Comparison of ENCODE assay signal across 8 mouse cellular contexts in genomic region chr2:154373961-154374632, GRCm38 (mm10). TPM values are rescaled to one million over a fixed set of nuclear protein-coding genes. Genes with fewer than 3 reads are reported as not detected.
DNase-seq lines count a peak whose midpoint lies in the region; ATAC-seq and TF ChIP-seq lines count a peak whose summit lies in the region.

No protein-coding gene starts in this region.

- H3K27me3 ChIP-seq in hindbrain, embryonic 10.5 days (ENCODE audit: insufficient read depth, poor library complexity, severe bottlenecking), result no peaks in the 10 kb centered on the region
- no peaks in the 10 kb centered on the region for H3K27me3 ChIP-seq in hindbrain, embryonic 12.5 days
- H3K27me3 ChIP-seq in CH12.LX (replicated peaks), result no peaks in the 10 kb centered on the region

- H3K36me3 ChIP-seq in hindbrain, embryonic 10.5 days, result peaks cover 5% of the 10 kb centered on the region; the same call in 1 of the 2 replicates
- no peaks in the 10 kb centered on the region for H3K36me3 ChIP-seq in hindbrain, embryonic 12.5 days
- H3K36me3 ChIP-seq in CH12.LX (replicated peaks in 1 of 2; ENCODE audit: control insufficient read depth in 1 of 2, insufficient read depth in 1 of 2, low read length in 1 of 2), result peaks cover 3 to 19% of the 10 kb centered on the region in 2 experiments

- H3K9me3 ChIP-seq in hindbrain, embryonic 10.5 days, result no peaks in the 10 kb centered on the region
- no peaks in the 10 kb centered on the region for H3K9me3 ChIP-seq in hindbrain, embryonic 12.5 days (replicated peaks)
- H3K9me3 ChIP-seq in CH12.LX (replicated peaks; ENCODE audit: low read length), result no peaks in the 10 kb centered on the region

- no peak overlapping the region for H3K27ac ChIP-seq in hindbrain, embryonic 10.5 days
- no peak overlapping the region for H3K27ac ChIP-seq in hindbrain, embryonic 12.5 days
- no peak overlapping the region for H3K27ac ChIP-seq in CH12.LX (ENCODE audit: insufficient read depth, low read depth)
- H3K27ac ChIP-seq in brown adipose tissue, adult 24 weeks (replicated peaks; ENCODE audit: low read depth, low read length), result peak overlapping the region; percentile 90

- H3K4me1 ChIP-seq in hindbrain, embryonic 10.5 days (replicated peaks), result peaks cover 10% of the 10 kb centered on the region; the same call in 1 of the 2 replicates
- peaks cover 3% of the 10 kb centered on the region; the same call in 1 of the 2 replicates for H3K4me1 ChIP-seq in hindbrain, embryonic 12.5 days
- peaks cover 18 to 66% of the 10 kb centered on the region in 2 experiments for H3K4me1 ChIP-seq in CH12.LX (ENCODE audit: control insufficient read depth in 1 of 2, insufficient read depth in 2 of 2)
- peaks cover 21% of the 10 kb centered on the region for H3K4me1 ChIP-seq in brown adipose tissue, adult 24 weeks (ENCODE audit: control insufficient read depth, insufficient read depth, insufficient read length, low read length)

- no peak for TF ChIP-seq POLR2A in CH12.LX (IDR thresholded peaks at IDR 0.05; ENCODE audit: low read depth, low read length)

- no peak overlapping the region for H3K4me2 ChIP-seq in hindbrain, embryonic 12.5 days (replicated peaks)
- no peak overlapping the region for H3K4me2 ChIP-seq in CH12.LX (ENCODE audit: insufficient read depth, low read depth, poor library complexity, severe bottlenecking)

- TF ChIP-seq CTCF in CH12.LX (conservative IDR thresholded peaks at IDR 0.05 in 1 of 2, IDR thresholded peaks at IDR 0.05 in 1 of 2; ENCODE audit: low read depth in 2 of 2, low read length in 2 of 2), result peak; percentile 46 to 83

- dilution Hi-C loops in CH12.LX (cut with MboI; ENCODE audit: extremely low pct_ligation_motif_present, extremely low pct_unique_long_range_greater_than_20kb, low sequenced_read_pairs), result no loop called here

- WGBS in hindbrain, embryonic 10.5 days, result 62% methylated on average over 6 of the region's 6 CpGs
- WGBS in hindbrain, embryonic 12.5 days, result 61% methylated on average over 6 of the region's 6 CpGs

- no peak overlapping the region for H3K4me3 ChIP-seq in hindbrain, embryonic 10.5 days
- no peak overlapping the region for H3K4me3 ChIP-seq in hindbrain, embryonic 12.5 days
- no peak overlapping the region for H3K4me3 ChIP-seq in CH12.LX (replicated peaks in 1 of 3; ENCODE audit: low read depth in 2 of 3, low read length in 2 of 3, poor library complexity in 1 of 3)
- no peak overlapping the region for H3K4me3 ChIP-seq in brown adipose tissue, adult 24 weeks (ENCODE audit: insufficient read depth, low read depth, low read length)

- ATAC-seq in hindbrain, embryonic 12.5 days (ENCODE audit: low FRiP score), result no peak
- peak; percentile 67 for ATAC-seq in megakaryocyte-erythroid progenitor cell, adult 5-6 weeks (replicated peaks; ENCODE audit: low FRiP score, low TSS enrichment, poor library complexity, severe bottlenecking)

- peak; percentile 62 for DNase-seq in hindbrain, embryonic 10.5 days (ENCODE audit: low spot score)
- DNase-seq in CH12.LX (ENCODE audit: extremely low read depth), result peak; percentile 77
- DNase-seq in gastrocnemius, adult 8-10 months (ENCODE audit: low spot score in 2 of 2), result peak; percentile 65 to 68
- peak; percentile 76 to 81 for DNase-seq in layer of hippocampus, postnatal 10 days (ENCODE audit: low spot score in 2 of 2)
- peak; percentile 83 for DNase-seq in testis, postnatal 10 days (ENCODE audit: low spot score)

- TF ChIP-seq EP300 in CH12.LX (IDR thresholded peaks at IDR 0.05; ENCODE audit: low read length), result no peak

- no peak overlapping the region for H3K9ac ChIP-seq in hindbrain, embryonic 12.5 days
- no peak overlapping the region for H3K9ac ChIP-seq in CH12.LX (ENCODE audit: insufficient read depth, low read depth)

- TF ChIP-seq RAD21 in CH12.LX (IDR thresholded peaks at IDR 0.05; ENCODE audit: low read depth, low read length), result peak; percentile 63

- in situ Hi-C loops in CH12.LX (cut with MboI; ENCODE audit: low pct_ligation_motif_present, low pct_unique_long_range_greater_than_20kb, low sequenced_read_pairs), result no loop called here

- H3K79me2 ChIP-seq in CH12.LX (replicated peaks; ENCODE audit: control insufficient read depth, extremely low read depth, insufficient read depth, poor library complexity, severe bottlenecking), result 0 out of 2 replicates have a peak, but pooled peaks cover 2% of the 10 kb centered on the region

TF ChIP-seq in CH12.LX, 34 proteins besides CTCF, POLR2A, EP300 and RAD21:
- peak; percentile 50 for TF ChIP-seq SMC3 (IDR thresholded peaks at IDR 0.05; ENCODE audit: low read depth, low read length)
- TF ChIP-seq GABPA (IDR thresholded peaks at IDR 0.05; ENCODE audit: insufficient replicate concordance, low read depth, low read length), result no peak

RNA-seq across cellular contexts. Expression of gene Cdk5rap1, which starts 1.3 kb away (rescaled TPM):
- 13.9 and 16.0 TPM in 2 replicates for polyA plus RNA-seq in hindbrain, embryonic 10.5 days (2016; fragmentation: Nextera tagmentation; extraction: Ambion mirVana)
- 13.7 and 16.3 TPM in 2 replicates for polyA plus RNA-seq in hindbrain, embryonic 12.5 days (2016; fragmentation: Nextera tagmentation; extraction: Ambion mirVana)
- total RNA-seq in CH12.LX (2012; rRNA removed) (30.6 and 32.0 TPM in 2 replicates), CH12.LX (2014; rRNA removed) (43.5 and 50.2 TPM in 2 replicates)
- 25.8 and 26.4 TPM in 2 replicates for polyA plus RNA-seq in CH12.LX (2012; ENCODE audit: insufficient read length, low read depth)
- 7.1 and 12.7 TPM in 2 replicates for polyA plus RNA-seq in brown adipose tissue, adult 24 weeks (2012; ENCODE audit: insufficient read depth, insufficient read length, missing spikeins)
- total RNA-seq in gastrocnemius, adult 8-10 months (2022), result 10 to 100 TPM; 11.7 to 17.1 (median 12.0) TPM
- 10 to 100 TPM; 11.9 to 16.1 TPM for total RNA-seq in layer of hippocampus, postnatal 10 days (2021)
- 18.8 and 27.3 TPM in 2 replicates for total RNA-seq in megakaryocyte-erythroid progenitor cell, adult 5-6 weeks (2014; fragmentation: Nextera tagmentation)
- total RNA-seq in megakaryocyte-erythroid progenitor cell, adult 5-6 weeks (2017), result 22.9 and 27.9 TPM in 2 replicates

RNA-seq across cellular contexts. Expression of gene Snta1, which starts 33.8 kb away (rescaled TPM):
- polyA plus RNA-seq in hindbrain, embryonic 10.5 days (2016; fragmentation: Nextera tagmentation; extraction: Ambion mirVana), result 5.3 and 7.9 TPM in 2 replicates
- 8.9 and 9.7 TPM in 2 replicates for polyA plus RNA-seq in hindbrain, embryonic 12.5 days (2016; fragmentation: Nextera tagmentation; extraction: Ambion mirVana)
- total RNA-seq in CH12.LX (2012; rRNA removed) (not detected in 2 replicates), CH12.LX (2014; rRNA removed) (not detected in 2 replicates)
- polyA plus RNA-seq in CH12.LX (2012; ENCODE audit: insufficient read length, low read depth), result 0.33 and 0.57 TPM in 2 replicates
- polyA plus RNA-seq in brown adipose tissue, adult 24 weeks (2012; ENCODE audit: insufficient read depth, insufficient read length, missing spikeins), result 17.1 and 29.6 TPM in 2 replicates
- 100 to 1,000 TPM; 156 to 248 (median 181) TPM for total RNA-seq in gastrocnemius, adult 8-10 months (2022)
- 10 to 100 TPM; 40.6 to 41.3 TPM for total RNA-seq in layer of hippocampus, postnatal 10 days (2021)
- total RNA-seq in megakaryocyte-erythroid progenitor cell, adult 5-6 weeks (2014; fragmentation: Nextera tagmentation), result 0.27 and 1.5 TPM in 2 replicates
- 0.76 TPM in 1 of 2 replicates, not detected in the other for total RNA-seq in megakaryocyte-erythroid progenitor cell, adult 5-6 weeks (2017)

Comparison
In these comparisons a context has a peak if more than half of its experiments do, and no peak if none do; other contexts are left out.
1. RNA of gene Snta1, which starts 33.8 kb away (total RNA-seq): 156 to 248 TPM in gastrocnemius, adult 8-10 months and 40.6 to 41.3 TPM in layer of hippocampus, postnatal 10 days; 0.27 to 1.5 TPM in megakaryocyte-erythroid progenitor cell, adult 5-6 weeks and not detected in CH12.LX; every median in the first group is over 10 times any median in the second.
2. Peak in every context shown above with its lines, with median percentiles within 50 percentile points of each other: DNase-seq.